Mouse (Mus musculus): Measurements from ENCODE around the gene Upf3a.

- TF ChIP-seq CTCF (IDR thresholded peaks at IDR 0.05), result no peak
- no peak for TF ChIP-seq EP300 (IDR thresholded peaks at IDR 0.05)
Measured at GRCm38 (mm10) chr8:13797676-13798075, 12.3 kb downstream of the Upf3a start.
